Comparison of ENCODE assay signal across 8 mouse cellular contexts in genomic region chr11:59238525-59239427, GRCm38 (mm10). TPM values are rescaled to one million over a fixed set of nuclear protein-coding genes. Genes with fewer than 3 reads are reported as not detected.
DNase-seq lines count a peak whose midpoint lies in the region; ATAC-seq lines count a peak whose summit lies in the region.

No protein-coding gene starts in this region.

- peak; percentile 43 for DNase-seq in 3134 (ENCODE audit: extremely low read depth, insufficient read length, low spot score)
- DNase-seq in adrenal gland, adult 2 months: peak; percentile 87
- peak; percentile 74 for DNase-seq in embryonic facial prominence, embryonic 11.5 days (ENCODE audit: low spot score)
- peak; percentile 60 for DNase-seq in liver, embryonic 13.5 days
- peak; percentile 54 to 55 for DNase-seq in natural killer cell, adult 2 months (ENCODE audit: low spot score in 2 of 2)
- peak; percentile 25 for DNase-seq in thymus, postnatal 25 days

- H3K36me3 ChIP-seq in embryonic facial prominence, embryonic 11.5 days (replicated peaks; ENCODE audit: control insufficient read depth, insufficient read depth, low read depth, low read length): no peaks in the 10 kb centered on the region
- H3K36me3 ChIP-seq in heart, embryonic 14.5 days (ENCODE audit: control insufficient read depth, insufficient read depth, low read length): no peaks in the 10 kb centered on the region
- H3K36me3 ChIP-seq in kidney, embryonic 15.5 days: no peaks in the 10 kb centered on the region
- no peaks in the 10 kb centered on the region for H3K36me3 ChIP-seq in liver, embryonic 13.5 days

- H3K27me3 ChIP-seq in embryonic facial prominence, embryonic 11.5 days (ENCODE audit: control insufficient read depth, insufficient read depth, low read length): peaks cover 2% of the 10 kb centered on the region; the same call in 1 of the 2 replicates
- H3K27me3 ChIP-seq in heart, embryonic 14.5 days (ENCODE audit: control insufficient read depth, insufficient read depth, low read length): peaks cover 32% of the 10 kb centered on the region
- peaks cover 33% of the 10 kb centered on the region for H3K27me3 ChIP-seq in kidney, embryonic 15.5 days
- peaks cover 78% of the 10 kb centered on the region for H3K27me3 ChIP-seq in liver, embryonic 13.5 days

- H3K9me3 ChIP-seq in embryonic facial prominence, embryonic 11.5 days (replicated peaks; ENCODE audit: control insufficient read depth, low read length): no peaks in the 10 kb centered on the region
- no peaks in the 10 kb centered on the region for H3K9me3 ChIP-seq in heart, embryonic 14.5 days (ENCODE audit: control insufficient read depth, low read length)
- H3K9me3 ChIP-seq in kidney, embryonic 15.5 days (replicated peaks): no peaks in the 10 kb centered on the region
- no peaks in the 10 kb centered on the region for H3K9me3 ChIP-seq in liver, embryonic 13.5 days (replicated peaks)

- H3K4me2 ChIP-seq in embryonic facial prominence, embryonic 11.5 days (ENCODE audit: low read depth, low read length): no peak overlapping the region
- 0 out of 2 replicates have a peak overlapping the region, but pooled peaks have one; percentile 16 for H3K4me2 ChIP-seq in heart, embryonic 14.5 days (ENCODE audit: low read length)
- H3K4me2 ChIP-seq in kidney, embryonic 15.5 days: no peak overlapping the region
- no peak overlapping the region for H3K4me2 ChIP-seq in liver, embryonic 13.5 days

- no peak overlapping the region for H3K9ac ChIP-seq in embryonic facial prominence, embryonic 11.5 days (replicated peaks; ENCODE audit: low read length)
- H3K9ac ChIP-seq in heart, embryonic 14.5 days (ENCODE audit: low read length): no peak overlapping the region
- H3K9ac ChIP-seq in kidney, embryonic 15.5 days: no peak overlapping the region
- H3K9ac ChIP-seq in liver, embryonic 13.5 days: no peak overlapping the region

- H3K4me3 ChIP-seq in embryonic facial prominence, embryonic 11.5 days (ENCODE audit: low read depth, low read length): no peak overlapping the region
- no peak overlapping the region for H3K4me3 ChIP-seq in heart, embryonic 14.5 days (ENCODE audit: control insufficient read depth in 1 of 2, insufficient read depth in 1 of 2, low read depth in 1 of 2, low read length in 2 of 2)
- H3K4me3 ChIP-seq in kidney, embryonic 15.5 days (replicated peaks): no peak overlapping the region
- no peak overlapping the region for H3K4me3 ChIP-seq in liver, embryonic 13.5 days (replicated peaks)

- no peak overlapping the region for H3K27ac ChIP-seq in embryonic facial prominence, embryonic 11.5 days (replicated peaks; ENCODE audit: low read depth, low read length)
- no peak overlapping the region for H3K27ac ChIP-seq in heart, embryonic 14.5 days (replicated peaks in 1 of 2; ENCODE audit: control insufficient read depth in 1 of 2, insufficient read depth in 1 of 2, low read depth in 2 of 2, low read length in 2 of 2)
- H3K27ac ChIP-seq in kidney, embryonic 15.5 days: no peak overlapping the region
- H3K27ac ChIP-seq in liver, embryonic 13.5 days: no peak overlapping the region

- ATAC-seq in embryonic facial prominence, embryonic 11.5 days (replicated peaks; ENCODE audit: insufficient number of reproducible peaks, low FRiP score, low TSS enrichment, low read depth): peak; percentile 75
- ATAC-seq in heart, embryonic 14.5 days (ENCODE audit: insufficient number of reproducible peaks, insufficient read depth, low FRiP score, low read depth): peak; percentile 72; the same call in 1 of the 2 replicates
- peak; percentile 82 for ATAC-seq in kidney, embryonic 15.5 days (replicated peaks; ENCODE audit: low FRiP score)
- ATAC-seq in liver, embryonic 13.5 days (ENCODE audit: low read depth): peak; percentile 81

- peaks cover 5% of the 10 kb centered on the region for H3K4me1 ChIP-seq in embryonic facial prominence, embryonic 11.5 days (ENCODE audit: control insufficient read depth, insufficient read depth, low read length)
- H3K4me1 ChIP-seq in heart, embryonic 14.5 days (ENCODE audit: control insufficient read depth in 2 of 2, insufficient read depth in 2 of 2, low read length in 2 of 2): peaks cover 5 to 11% of the 10 kb centered on the region in 2 experiments; a peak in 3 of 4 replicates
- peaks cover 15% of the 10 kb centered on the region; the same call in 1 of the 2 replicates for H3K4me1 ChIP-seq in kidney, embryonic 15.5 days
- H3K4me1 ChIP-seq in liver, embryonic 13.5 days (replicated peaks): peaks cover 7% of the 10 kb centered on the region; the same call in 1 of the 2 replicates

- WGBS in embryonic facial prominence, embryonic 11.5 days: 3% methylated on average over 14 of the region's 15 CpGs
- 4% methylated on average over 14 of the region's 15 CpGs for WGBS in heart, embryonic 14.5 days
- WGBS in kidney, embryonic 15.5 days: 4% methylated on average over 15 of the region's 15 CpGs
- WGBS in liver, embryonic 13.5 days (ENCODE audit: insufficient replicate concordance): 6% methylated on average over 14 of the region's 15 CpGs

RNA-seq across cellular contexts. Expression of gene Arf1, which starts 10.7 kb away (rescaled TPM):
- 100 to 1,000 TPM; 436 to 451 TPM for total RNA-seq in adrenal gland, adult 2 months (2021)
- polyA plus RNA-seq in adrenal gland, adult 2 months (2012; rRNA removed): 456 and 530 TPM in 2 replicates
- 626 and 650 TPM in 2 replicates for polyA plus RNA-seq in embryonic facial prominence, embryonic 11.5 days (2014; fragmentation: Nextera tagmentation; extraction: Ambion mirVana)
- polyA plus RNA-seq in heart, embryonic 14.5 days (2014; fragmentation: Nextera tagmentation; extraction: Ambion mirVana): 556 and 557 TPM in 2 replicates
- polyA plus RNA-seq in kidney, embryonic 15.5 days (2015; fragmentation: Nextera tagmentation; extraction: Ambion mirVana): 700 and 709 TPM in 2 replicates
- polyA plus RNA-seq in liver, embryonic 13.5 days (2015; fragmentation: Nextera tagmentation; extraction: Ambion mirVana): 275 and 317 TPM in 2 replicates

RNA-seq across cellular contexts. Expression of gene 2310033P09Rik, which starts 30.7 kb away (rescaled TPM):
- total RNA-seq in adrenal gland, adult 2 months (2021): 10 to 100 TPM; 22.5 to 26.0 TPM
- polyA plus RNA-seq in adrenal gland, adult 2 months (2012; rRNA removed): 14.1 and 15.1 TPM in 2 replicates
- polyA plus RNA-seq in embryonic facial prominence, embryonic 11.5 days (2014; fragmentation: Nextera tagmentation; extraction: Ambion mirVana): 35.7 and 36.8 TPM in 2 replicates
- 20.0 and 22.1 TPM in 2 replicates for polyA plus RNA-seq in heart, embryonic 14.5 days (2014; fragmentation: Nextera tagmentation; extraction: Ambion mirVana)
- polyA plus RNA-seq in kidney, embryonic 15.5 days (2015; fragmentation: Nextera tagmentation; extraction: Ambion mirVana): 32.5 and 36.4 TPM in 2 replicates
- 26.2 and 26.8 TPM in 2 replicates for polyA plus RNA-seq in liver, embryonic 13.5 days (2015; fragmentation: Nextera tagmentation; extraction: Ambion mirVana)

RNA-seq across cellular contexts. Expression of gene Mrpl55, which starts 36.5 kb away (rescaled TPM):
- total RNA-seq in adrenal gland, adult 2 months (2021): 10 to 100 TPM; 47.5 to 61.8 TPM
- 56.4 and 64.8 TPM in 2 replicates for polyA plus RNA-seq in adrenal gland, adult 2 months (2012; rRNA removed)
- 89.8 and 95.2 TPM in 2 replicates for polyA plus RNA-seq in embryonic facial prominence, embryonic 11.5 days (2014; fragmentation: Nextera tagmentation; extraction: Ambion mirVana)
- polyA plus RNA-seq in heart, embryonic 14.5 days (2014; fragmentation: Nextera tagmentation; extraction: Ambion mirVana): 131 and 133 TPM in 2 replicates
- 99.6 and 102 TPM in 2 replicates for polyA plus RNA-seq in kidney, embryonic 15.5 days (2015; fragmentation: Nextera tagmentation; extraction: Ambion mirVana)
- polyA plus RNA-seq in liver, embryonic 13.5 days (2015; fragmentation: Nextera tagmentation; extraction: Ambion mirVana): 69.6 and 75.8 TPM in 2 replicates

RNA-seq across cellular contexts. Expression of gene Guk1, which starts 46.8 kb away (rescaled TPM):
- total RNA-seq in adrenal gland, adult 2 months (2021): 10 to 100 TPM; 48.2 to 72.0 TPM
- polyA plus RNA-seq in adrenal gland, adult 2 months (2012; rRNA removed): 80.0 and 95.2 TPM in 2 replicates
- 121 and 139 TPM in 2 replicates for polyA plus RNA-seq in embryonic facial prominence, embryonic 11.5 days (2014; fragmentation: Nextera tagmentation; extraction: Ambion mirVana)
- polyA plus RNA-seq in heart, embryonic 14.5 days (2014; fragmentation: Nextera tagmentation; extraction: Ambion mirVana): 133 and 136 TPM in 2 replicates
- polyA plus RNA-seq in kidney, embryonic 15.5 days (2015; fragmentation: Nextera tagmentation; extraction: Ambion mirVana): 117 and 120 TPM in 2 replicates
- 71.2 and 76.4 TPM in 2 replicates for polyA plus RNA-seq in liver, embryonic 13.5 days (2015; fragmentation: Nextera tagmentation; extraction: Ambion mirVana)

RNA-seq across cellular contexts. Expression of gene Wnt3a, which starts 51.8 kb away (rescaled TPM):
- not detected for total RNA-seq in adrenal gland, adult 2 months (2021)
- not detected in 2 replicates for polyA plus RNA-seq in adrenal gland, adult 2 months (2012; rRNA removed)
- 0.39 and 0.77 TPM in 2 replicates for polyA plus RNA-seq in embryonic facial prominence, embryonic 11.5 days (2014; fragmentation: Nextera tagmentation; extraction: Ambion mirVana)
- not detected in 2 replicates for polyA plus RNA-seq in heart, embryonic 14.5 days (2014; fragmentation: Nextera tagmentation; extraction: Ambion mirVana)
- polyA plus RNA-seq in kidney, embryonic 15.5 days (2015; fragmentation: Nextera tagmentation; extraction: Ambion mirVana): not detected in 2 replicates
- 0.05 TPM in 1 of 2 replicates, not detected in the other for polyA plus RNA-seq in liver, embryonic 13.5 days (2015; fragmentation: Nextera tagmentation; extraction: Ambion mirVana)

Comparison
In these comparisons a context has a peak if more than half of its experiments do, and no peak if none do; other contexts are left out.
1. DNase-seq: peak in every context shown above with its lines; median percentile 87 in adrenal gland, adult 2 months; 74 in embryonic facial prominence, embryonic 11.5 days; 60 in liver, embryonic 13.5 days; 54 in natural killer cell, adult 2 months; 43 in 3134; 25 in thymus, postnatal 25 days.